Mouse (Mus musculus) lung, postnatal 25 days (tissue): ENCODE measurements around the gene Snd1.
A peak's percentile ranks its signal among the peaks of the same experiment; 100 is the strongest.

Experiments
- DNase-seq: peaks from one replicate; pipeline ENCODE4 v3.0.0; 2022; ENCODE audit warnings: low spot score

Gene Snd1

DNA sequence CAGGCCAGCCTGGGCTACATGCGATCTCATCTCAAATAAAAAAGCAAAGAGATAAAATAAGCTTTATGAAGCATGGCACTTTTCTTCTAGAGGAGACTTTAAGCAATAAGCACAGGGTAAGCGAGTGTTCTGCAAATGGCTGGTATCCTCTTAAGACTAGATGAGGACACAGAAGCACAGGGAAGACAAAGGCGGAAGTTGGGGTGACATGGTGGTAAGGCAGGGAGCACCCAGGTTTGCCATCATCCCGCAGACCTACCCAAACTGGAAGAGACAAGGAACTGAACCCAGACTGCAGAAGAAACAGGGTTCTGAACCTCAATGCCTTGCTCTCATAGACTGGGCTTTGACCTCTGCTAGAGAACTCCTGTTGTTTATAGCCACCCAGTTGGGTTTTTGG, 119.8 kb downstream of the Snd1 start:
- no peak for DNase-seq

- DNase-seq, result no peak
These were observed 120.3 kb downstream of the Snd1 start for GRCm38 (mm10) chr6:28595231-28595630.

GRCm38 (mm10) chr6:28597266-28597665, 122.3 kb downstream of the Snd1 start:
- DNase-seq, result no peak

- no peak for DNase-seq
These were observed 124.2 kb downstream of the Snd1 start for GRCm38 (mm10) chr6:28599120-28599519.

DNA sequence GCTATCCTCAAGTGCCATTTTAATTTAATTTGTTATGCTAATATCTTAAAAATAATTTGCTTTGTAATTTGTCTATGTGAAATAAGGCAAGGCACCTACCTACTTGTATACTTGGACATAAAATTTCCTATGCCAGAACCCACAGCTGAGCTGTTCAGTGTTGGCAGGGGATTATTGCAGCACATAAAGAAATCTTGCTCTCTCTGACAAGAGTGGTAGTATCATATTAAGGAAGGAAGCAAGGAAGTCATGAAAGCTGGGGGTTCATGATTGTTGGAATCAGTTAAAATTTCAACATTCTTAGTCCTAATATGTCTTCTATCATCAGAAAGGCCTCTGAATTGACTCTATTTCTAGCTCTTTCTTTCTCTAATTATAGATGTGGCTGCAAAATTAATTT, 125.5 kb downstream of the Snd1 start:
- DNase-seq, result no peak

- DNase-seq, result no peak
These were observed 128.5 kb downstream of the Snd1 start for GRCm38 (mm10) chr6:28603401-28603800.

GRCm38 (mm10) chr6:28603823-28604222, 128.9 kb downstream of the Snd1 start:
- no peak for DNase-seq

DNA sequence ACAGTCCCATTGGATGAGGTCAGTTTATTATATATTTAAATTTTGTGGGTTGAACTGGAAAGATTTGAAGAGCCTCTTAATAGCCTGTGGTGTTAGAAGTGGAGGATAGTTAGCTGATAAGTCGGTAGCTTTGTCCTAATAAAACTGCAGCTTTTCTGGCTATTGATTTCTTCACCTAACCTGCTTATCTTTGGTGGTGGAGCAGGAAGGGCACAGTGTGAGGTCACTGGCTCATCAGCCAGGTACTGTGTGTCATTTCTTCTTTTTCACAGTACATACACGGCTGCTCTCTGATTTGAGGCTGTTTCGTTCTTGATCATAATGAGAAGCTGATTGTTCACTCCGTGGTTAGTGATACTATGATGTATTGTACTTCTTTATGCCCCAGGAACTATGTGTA, 134.4 kb downstream of the Snd1 start:
- no peak for DNase-seq

GRCm38 (mm10) chr6:28610127-28610526, 135.2 kb downstream of the Snd1 start:
- no peak for DNase-seq

DNA sequence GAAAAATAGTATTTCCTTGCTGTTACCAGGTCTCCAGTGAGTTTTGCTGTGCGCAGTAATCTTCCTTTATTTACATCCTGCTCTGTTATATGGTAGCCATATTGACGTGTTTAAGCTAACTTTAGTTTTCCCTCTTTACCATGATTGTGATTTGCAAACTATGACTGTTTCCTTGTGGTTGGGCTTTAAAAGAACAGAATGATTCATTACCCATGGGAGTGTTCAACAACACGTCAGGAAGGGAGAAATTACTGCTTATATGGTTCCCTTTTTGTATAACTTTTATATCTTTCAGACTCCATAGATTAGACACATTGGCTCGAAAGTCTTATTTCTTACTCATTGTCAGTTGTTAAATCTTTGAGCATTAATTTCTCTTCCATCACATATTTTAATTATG, 138.5 kb downstream of the Snd1 start:
- DNase-seq, result no peak

- DNase-seq, result peak; percentile 7
These were observed 139.9 kb downstream of the Snd1 start for GRCm38 (mm10) chr6:28614856-28615255.

GRCm38 (mm10) chr6:28615408-28615807, 140.5 kb downstream of the Snd1 start:
- DNase-seq, result no peak

DNA sequence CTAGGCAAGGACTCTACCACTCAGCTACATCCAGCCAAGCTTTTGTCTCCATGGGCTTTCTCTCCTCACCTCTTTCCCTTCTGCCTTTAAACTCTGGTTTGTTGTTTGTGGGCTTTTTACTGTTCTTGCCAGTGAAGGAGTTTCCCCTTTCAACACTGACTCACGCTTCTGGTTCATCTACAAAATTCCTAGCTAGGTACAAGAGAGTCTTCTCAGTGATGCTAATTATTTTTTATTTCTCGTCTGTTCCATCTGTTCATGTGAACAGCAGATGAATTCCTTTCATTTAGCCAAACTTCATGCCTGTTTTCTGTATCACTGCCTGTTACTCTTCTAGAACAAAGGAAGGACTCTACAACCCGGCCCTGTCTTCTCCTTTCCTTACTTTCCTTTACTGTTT, 141.0 kb downstream of the Snd1 start:
- DNase-seq, result no peak

DNA sequence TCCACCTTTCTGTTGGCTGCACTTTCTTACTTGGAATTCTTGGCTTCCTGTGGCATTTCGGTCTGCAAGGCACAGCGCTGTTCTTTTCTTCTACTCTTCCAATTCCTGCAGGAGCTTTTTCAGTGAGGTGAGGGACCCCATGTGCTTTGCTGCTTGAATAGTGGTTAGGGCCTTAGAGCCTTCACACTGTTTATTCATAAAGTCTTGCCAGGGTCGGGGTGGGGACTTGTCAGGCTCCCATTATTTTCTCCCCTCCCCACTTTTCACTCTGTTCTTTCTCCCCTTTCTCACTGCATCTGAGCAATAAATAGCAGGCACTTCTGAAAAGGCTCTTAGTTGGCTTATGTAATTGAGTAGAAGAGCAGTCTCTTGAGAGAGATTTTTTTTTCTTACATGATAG, 143.4 kb downstream of the Snd1 start:
- DNase-seq, result no peak

DNA sequence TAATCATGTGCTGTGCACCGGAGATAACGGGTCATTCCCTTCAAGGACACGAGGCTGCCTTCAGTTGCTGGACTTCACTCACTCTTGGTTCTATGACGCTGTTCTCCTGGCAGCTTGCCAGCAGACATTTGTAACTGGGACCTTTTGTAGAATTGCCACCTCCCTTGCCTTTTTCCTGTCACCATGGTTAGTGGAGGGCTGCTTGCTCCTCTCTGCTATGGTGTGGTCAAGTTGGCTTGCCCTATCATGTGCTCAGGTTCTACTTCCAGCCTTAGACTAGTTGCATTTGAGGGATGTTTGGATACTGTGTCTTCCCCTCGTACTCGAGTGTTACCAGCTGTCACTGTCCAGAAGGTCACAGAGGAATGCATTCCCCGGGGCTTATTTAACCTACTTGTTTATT, 143.8 kb downstream of the Snd1 start:
- peak; percentile 60 for DNase-seq

DNA sequence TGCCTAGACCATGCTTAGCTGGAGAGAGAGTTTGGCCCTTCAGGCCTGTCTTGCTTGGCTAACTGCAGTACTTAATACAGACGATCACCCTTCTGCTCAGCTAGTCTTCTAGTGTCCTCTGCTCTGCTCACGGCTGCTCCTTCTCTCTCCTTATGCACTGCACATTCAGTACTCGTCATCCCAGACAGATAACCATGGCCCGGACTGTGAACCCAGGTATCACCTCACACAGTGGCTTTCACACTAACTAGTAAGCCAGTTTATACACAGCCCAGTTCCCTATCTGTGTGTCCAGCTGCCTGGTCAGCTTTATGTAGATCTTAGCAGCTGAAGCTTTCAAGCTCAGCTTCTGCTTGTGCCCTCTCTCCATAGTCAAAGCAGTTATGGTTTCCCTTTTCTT, 146.5 kb downstream of the Snd1 start:
- DNase-seq, result no peak

GRCm38 (mm10) chr6:28621961-28622360, 147.0 kb downstream of the Snd1 start:
- no peak for DNase-seq

DNA sequence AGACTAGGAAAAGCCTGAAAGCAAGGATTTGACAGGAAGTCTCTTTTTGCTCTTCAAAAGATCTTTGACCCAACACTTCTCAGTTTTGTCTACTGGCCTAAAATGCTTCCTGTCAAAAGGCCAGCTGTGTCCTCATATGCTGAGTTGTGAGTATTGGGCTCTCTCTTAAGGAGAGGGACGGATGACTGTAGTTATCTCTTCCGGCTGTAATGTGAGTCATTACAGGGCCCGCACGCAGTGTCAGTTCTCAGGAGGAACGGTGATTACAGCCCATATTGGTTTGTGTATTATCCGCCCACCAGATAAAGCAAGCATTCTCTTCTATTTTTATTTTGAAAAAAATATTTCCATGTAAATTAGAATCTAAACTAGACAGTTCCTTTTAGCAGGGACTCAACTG, 147.6 kb downstream of the Snd1 start:
- DNase-seq, result peak; percentile 33

DNA sequence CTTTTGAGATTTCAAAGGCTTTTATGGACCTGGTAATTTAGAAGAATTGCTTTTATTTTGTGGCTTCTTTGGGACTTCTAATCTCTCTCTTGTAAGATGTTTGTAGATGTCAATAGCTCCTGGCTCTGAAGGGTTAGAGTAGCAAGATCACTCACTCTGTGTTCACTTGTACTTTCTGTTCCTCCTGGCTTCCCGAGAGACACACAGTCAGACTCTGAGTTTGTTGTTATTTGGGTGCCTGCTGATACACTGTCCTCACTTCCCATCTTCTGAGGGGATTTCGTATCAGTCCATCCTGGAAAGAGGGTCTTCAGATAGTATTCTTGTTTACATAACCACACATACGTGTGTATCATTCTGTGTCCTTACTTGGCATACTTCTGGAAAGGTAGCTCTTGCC, 148.0 kb downstream of the Snd1 start:
- DNase-seq, result no peak

DNA sequence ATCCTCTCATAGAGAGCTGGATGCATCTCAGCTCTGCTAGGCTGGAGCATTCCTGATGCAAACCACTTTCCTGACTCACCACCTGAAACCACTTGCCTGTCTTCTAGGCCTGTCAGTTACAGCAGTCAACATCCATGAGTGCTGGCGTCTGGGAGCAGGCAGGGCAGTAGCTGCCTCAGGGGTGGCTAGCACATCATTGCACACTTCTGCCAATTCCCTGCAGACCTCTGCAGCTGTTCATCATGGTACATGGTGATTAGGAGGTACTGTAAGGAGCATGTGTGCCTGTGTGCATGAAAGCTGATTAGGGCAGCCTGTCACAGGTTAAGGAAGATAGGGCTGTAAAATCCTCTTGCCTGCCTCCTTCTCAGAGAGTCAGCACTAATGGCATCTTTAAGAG, 153.5 kb downstream of the Snd1 start:
- no peak for DNase-seq

DNA sequence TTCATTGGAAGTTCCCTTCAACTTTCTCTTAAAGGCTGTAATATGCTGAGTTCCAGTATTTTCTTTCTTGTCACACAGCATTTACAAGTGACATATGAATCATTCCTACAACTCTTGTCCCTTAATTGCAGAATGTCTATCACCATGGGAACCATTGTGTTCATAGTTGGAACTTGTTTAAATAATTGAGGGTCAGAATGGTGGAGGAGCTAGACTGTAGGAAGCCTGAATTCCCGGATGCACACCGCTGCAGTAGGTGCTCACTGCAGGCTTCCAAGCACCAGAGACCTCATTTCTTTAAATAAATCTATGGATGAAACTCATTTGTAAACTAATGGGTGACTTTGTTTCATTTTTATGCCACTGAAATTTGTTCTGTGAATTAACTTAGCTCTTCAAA, 154.9 kb downstream of the Snd1 start:
- no peak for DNase-seq

GRCm38 (mm10) chr6:28630926-28631325, 156.0 kb downstream of the Snd1 start:
- no peak for DNase-seq

- no peak for DNase-seq
These were observed 158.2 kb downstream of the Snd1 start for GRCm38 (mm10) chr6:28633120-28633519.

- DNase-seq, result no peak
These were observed 158.7 kb downstream of the Snd1 start for GRCm38 (mm10) chr6:28633656-28634055.

DNA sequence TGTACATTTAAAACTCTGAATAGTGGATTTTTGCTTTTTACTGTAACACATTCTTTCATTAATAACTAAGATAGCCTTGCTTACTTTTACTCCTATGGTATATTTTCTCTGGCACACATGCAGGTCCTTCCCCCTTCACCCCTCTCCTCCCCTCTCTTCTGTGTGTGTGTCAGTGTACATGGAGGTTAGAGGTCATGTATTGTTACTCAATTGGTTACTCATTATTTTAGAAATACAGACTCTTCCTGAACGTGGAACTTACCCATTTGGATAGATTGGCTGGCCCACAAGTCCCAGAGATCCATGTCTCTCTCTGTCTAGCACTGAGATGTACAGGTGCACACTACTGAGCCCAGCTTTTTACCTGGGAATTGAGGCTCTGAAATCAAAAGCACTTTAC, 160.2 kb downstream of the Snd1 start:
- DNase-seq, result no peak
